Mouse (Mus musculus): ENCODE data around the gene Eif4h. TPM values are rescaled to one million over a fixed set of nuclear protein-coding genes. Genes with fewer than 3 reads are reported as not detected.
A peak's percentile ranks its signal among the peaks of the same experiment; 100 is the strongest.

Eif4h gene
- total RNA-seq, 2 experiments from 2014 or later: 84.8 to 94.1 TPM

- no peak for DNase-seq (ENCODE audit: low spot score)
Measured at GRCm38 (mm10) chr5:134609916-134610643, 29.2 kb downstream of the Eif4h start.

DNA sequence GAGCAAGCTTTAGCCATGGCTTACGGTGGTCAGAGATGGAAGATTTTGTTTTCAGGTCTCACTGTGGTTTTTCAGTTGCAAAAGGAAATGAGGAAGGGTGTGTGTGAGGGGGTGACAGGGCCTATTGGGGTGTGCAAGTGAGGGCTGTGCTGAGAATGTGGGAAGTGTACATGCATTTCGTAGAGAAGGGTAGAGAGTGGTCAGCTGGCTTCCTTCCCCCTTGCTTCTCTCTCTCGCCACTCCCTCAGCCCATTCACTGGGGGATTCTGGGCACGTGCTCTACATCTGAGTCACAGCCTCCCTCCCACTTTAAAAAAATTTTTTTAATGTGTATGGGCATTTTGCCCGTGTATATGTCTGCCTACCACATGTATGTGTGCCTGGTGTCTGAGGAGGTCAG lies 32.2 kb downstream of the Eif4h start:
- DNase-seq (ENCODE audit: low spot score): no peak

GRCm38 (mm10) chr5:134606314-134606713 lies 33.0 kb downstream of the Eif4h start:
- DNase-seq (ENCODE audit: low spot score): no peak

DNA sequence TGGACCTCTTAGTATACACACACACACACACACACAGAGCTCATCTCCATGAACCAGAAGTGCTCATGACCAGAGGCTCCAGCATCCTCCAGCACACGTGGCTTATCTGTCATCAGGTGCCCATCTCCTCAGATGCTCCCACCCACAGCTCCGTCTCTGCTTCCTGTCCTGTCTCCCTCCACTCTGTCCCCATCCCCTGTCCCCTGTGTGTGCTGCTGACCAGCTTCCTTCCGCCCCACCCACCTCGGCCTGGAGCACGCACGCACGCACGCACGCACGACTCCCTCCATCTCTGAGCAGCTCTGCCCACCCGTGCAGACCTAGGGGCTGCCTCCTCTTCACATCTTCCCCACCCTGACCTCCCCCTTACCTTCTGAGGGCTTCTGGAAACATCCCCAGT lies 34.9 kb downstream of the Eif4h start:
- no peak for DNase-seq (ENCODE audit: low spot score)

- DNase-seq (ENCODE audit: low spot score): peak; percentile 34
Measured at GRCm38 (mm10) chr5:134597711-134598110, 41.6 kb downstream of the Eif4h start.

- no peak for DNase-seq (ENCODE audit: low spot score)
Measured at GRCm38 (mm10) chr5:134593093-134593492, 46.2 kb downstream of the Eif4h start.

- DNase-seq (ENCODE audit: low spot score): no peak
Measured at GRCm38 (mm10) chr5:134592026-134592581, 47.2 kb downstream of the Eif4h start.

DNA sequence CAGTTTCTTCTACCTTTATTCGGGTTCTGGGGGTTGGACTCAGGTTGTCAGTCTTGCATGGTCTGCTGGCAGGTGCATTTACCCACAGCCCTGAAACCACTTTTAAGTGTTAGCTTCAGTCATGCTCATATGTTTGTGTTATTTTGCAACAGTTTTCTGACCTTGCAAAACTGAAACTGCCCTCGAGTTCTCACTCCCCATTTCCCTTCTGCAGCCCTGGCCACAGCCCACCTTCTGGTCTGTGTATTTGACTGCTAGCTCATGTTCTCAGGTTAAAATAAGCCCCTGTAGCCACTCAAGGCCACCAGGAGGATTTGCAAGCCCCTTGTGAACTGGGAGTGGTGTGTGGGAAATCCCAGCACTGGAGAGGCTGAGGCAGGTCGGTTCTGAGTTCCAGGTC lies 49.4 kb downstream of the Eif4h start:
- DNase-seq (ENCODE audit: low spot score): no peak

DNA sequence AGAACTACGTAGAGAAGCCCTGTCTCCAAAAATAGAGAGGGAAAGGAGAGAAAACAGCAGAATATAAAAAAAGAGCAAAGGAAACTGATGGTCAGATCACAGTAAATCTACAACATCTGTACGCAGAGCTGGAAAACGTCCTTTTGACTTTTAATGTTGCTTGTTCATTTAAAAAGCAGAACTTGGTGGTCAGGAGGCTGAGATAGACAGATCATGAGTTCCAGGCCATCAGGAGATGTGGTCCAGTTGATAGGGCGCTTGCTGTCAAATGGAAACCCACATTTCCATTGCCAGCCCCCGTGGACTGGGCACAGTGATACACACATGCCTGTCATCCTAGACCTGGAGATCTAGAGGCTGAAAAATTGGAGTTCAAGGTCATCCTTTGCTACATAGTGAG lies 54.5 kb downstream of the Eif4h start:
- no peak for DNase-seq (ENCODE audit: low spot score)

DNA sequence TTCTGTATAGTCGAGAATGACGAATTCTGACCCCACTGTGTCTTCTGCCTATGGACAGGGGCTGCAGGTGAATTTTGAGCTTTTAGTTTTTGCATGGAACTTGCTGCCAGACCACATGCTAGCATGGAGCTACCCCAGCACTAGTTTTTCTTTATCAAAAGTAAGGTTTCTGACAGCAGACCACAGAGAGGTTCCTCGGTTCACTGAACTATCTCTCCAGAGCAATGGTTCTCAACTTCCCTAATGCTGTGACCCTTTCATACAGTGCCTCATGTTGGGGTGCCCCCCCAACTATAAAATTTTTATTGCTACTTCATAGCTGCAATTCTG lies 55.4 kb downstream of the Eif4h start:
- no peak for DNase-seq (ENCODE audit: low spot score)

- no peak for DNase-seq (ENCODE audit: low spot score)
Measured at GRCm38 (mm10) chr5:134583006-134583883, 56.0 kb downstream of the Eif4h start.

DNA sequence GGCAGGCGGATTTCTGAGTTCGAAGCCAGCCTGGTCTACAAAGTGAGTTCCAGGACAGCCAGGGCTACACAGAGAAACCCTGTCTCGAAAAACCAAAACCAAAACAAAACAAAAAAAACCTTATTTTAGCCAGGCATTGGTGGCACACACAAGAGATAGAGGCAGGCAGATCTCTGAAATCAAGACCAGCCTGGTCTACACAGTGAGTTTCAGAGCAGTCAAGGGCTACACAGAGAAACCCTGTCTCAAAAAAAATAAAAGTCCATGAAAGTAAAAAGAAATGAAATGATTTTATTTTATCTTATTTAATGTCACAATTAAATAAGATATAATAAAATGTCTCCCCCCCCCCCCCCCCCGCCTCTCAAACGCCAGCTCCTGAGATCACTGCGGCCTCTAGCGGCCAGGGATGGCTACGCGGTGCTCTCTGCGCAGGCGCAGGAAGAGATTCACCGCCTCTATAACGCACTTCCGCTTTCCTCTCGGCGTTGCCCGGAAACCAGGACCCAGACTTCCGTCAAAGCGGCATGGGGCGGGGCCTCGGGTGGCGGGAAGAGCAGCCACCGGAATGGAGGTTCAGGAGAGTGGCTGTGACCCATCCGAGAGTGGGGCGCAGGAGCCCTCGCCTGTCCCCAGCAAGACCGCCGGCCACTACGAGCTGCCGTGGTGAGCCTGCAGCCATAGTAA lies 56.9 kb downstream of the Eif4h start:
- DNase-seq (ENCODE audit: low spot score): peak; percentile 98

GRCm38 (mm10) chr5:134581146-134581545 lies 58.1 kb downstream of the Eif4h start, which contains the start of gene Rfc2:
Gene Rfc2 (plus strand): TSS chr5:134581366.
- no peak for DNase-seq (ENCODE audit: low spot score)

DNA sequence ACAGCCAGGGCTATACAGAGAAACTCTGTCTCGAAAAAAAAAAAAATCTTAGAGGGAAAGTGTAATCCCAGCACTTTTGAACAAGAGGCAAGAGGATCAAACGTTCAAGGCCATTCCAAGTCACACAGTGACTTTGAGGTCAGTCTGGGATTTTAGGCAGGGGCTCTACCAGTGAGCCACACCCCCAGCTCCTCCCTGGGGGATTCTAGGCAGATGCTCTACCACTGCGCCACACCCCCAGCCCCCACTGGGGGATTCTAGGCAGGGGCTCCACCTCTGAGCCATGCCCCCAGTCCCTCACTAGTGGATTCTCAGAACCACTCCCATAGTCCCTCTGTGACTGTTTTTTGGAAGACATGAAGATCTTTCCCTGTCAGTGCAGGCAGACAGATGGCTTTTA lies 60.2 kb downstream of the Eif4h start:
- DNase-seq (ENCODE audit: low spot score): no peak

GRCm38 (mm10) chr5:134577534-134577933 lies 61.8 kb downstream of the Eif4h start:
- DNase-seq (ENCODE audit: low spot score): no peak

DNA sequence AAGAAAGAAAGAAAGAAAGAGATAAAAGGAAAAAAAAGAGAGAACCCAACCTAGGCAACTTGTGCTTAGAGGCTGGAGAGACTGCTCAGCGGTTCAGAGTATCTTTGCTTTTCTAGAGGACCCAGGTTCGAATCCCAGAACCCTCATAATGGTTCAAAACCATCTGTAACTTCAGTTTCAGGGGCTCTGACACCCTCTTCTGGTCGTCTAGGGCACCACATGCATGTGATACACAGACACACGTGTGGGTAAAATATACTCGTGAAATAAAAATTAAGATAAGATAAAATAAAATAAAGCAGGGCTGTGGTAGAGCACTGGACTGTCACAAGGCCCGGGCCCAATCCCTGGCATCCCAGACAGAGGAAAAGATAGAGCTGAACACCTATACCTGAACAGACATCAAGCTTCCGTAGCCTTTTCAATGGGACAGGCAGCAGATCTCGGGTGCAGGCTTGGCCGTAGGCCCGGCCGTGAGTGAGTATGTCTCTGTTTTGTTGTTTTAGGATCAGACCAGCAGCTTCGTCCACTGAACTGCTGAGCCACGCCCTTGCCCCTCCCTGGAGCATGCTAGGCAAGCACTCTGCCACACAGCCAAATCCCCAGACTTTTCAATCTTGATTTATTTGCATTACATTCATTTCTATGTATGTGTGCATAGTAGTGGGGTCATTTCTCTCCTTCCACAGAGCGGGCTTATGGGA lies 62.6 kb downstream of the Eif4h start:
- DNase-seq (ENCODE audit: low spot score): no peak

DNA sequence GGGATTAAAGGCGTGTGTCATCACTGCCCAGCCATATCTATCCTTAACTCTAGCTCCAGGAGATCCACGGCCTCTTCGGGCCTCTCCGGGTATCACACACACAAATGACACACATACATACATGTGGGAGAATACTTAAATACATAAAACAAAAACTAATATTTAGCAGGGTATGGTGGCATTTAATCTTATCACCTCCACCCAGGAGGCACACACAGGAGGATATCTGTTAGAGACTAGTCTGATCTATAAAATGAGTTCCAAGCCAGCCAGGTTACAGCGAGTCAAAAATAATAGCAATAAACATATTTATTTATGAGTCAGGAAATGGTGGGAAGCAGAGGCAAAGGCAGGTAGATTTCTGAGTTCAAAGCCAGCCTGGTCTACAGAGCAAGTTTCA lies 63.5 kb downstream of the Eif4h start:
- DNase-seq (ENCODE audit: low spot score): no peak

GRCm38 (mm10) chr5:134572508-134573214 lies 66.6 kb downstream of the Eif4h start:
- no peak for DNase-seq (ENCODE audit: low spot score)

- DNase-seq (ENCODE audit: low spot score): peak; percentile 62
Measured at GRCm38 (mm10) chr5:134571730-134572507, 67.4 kb downstream of the Eif4h start.

Data from gastrocnemius, adult 18-20 months (tissue).